In genomic region chr11:116463338-116463737, GRCm38 (mm10) we compare ENCODE assay signal across 15 mouse cellular contexts. TPM values are rescaled to one million over a fixed set of nuclear protein-coding genes. Genes with fewer than 3 reads are reported as not detected.
A peak's percentile ranks its signal among the peaks of the same experiment; 100 is the strongest.
DNase-seq lines count a peak whose midpoint lies in the region; ATAC-seq and TF ChIP-seq lines count a peak whose summit lies in the region.
"Had no signal": no experiment of that assay in that cellular context is flagged by ENCODE, and none has a peak within 500 bp of the region (broad histone marks: within the 10 kb centered on the region; RNA-seq: fewer than 3 reads in every experiment).

No protein-coding gene starts in this region.

- WGBS in heart, embryonic 12.5 days = 62% methylated on average over 5 of the region's 5 CpGs
- 51% methylated on average over 5 of the region's 5 CpGs for WGBS in liver, embryonic 12.5 days (ENCODE audit: insufficient replicate concordance)
- WGBS in stomach, embryonic 16.5 days = 59% methylated on average over 5 of the region's 5 CpGs
- WGBS in stomach, postnatal 0 days = 46% methylated on average over 5 of the region's 5 CpGs

- no peak overlapping the region for H3K27ac ChIP-seq in heart, embryonic 12.5 days (ENCODE audit: poor library complexity, severe bottlenecking)
- H3K27ac ChIP-seq in liver, embryonic 12.5 days = no peak overlapping the region
- H3K27ac ChIP-seq in stomach, embryonic 16.5 days (ENCODE audit: low read length) = no peak overlapping the region
- H3K27ac ChIP-seq in stomach, postnatal 0 days (replicated peaks) = no peak overlapping the region; the same call in 1 of the 2 replicates
- H3K27ac ChIP-seq: heart, embryonic 15.5 days; hindbrain, embryonic 15.5 days; kidney, embryonic 15.5 days had no signal

- no peak overlapping the region for H3K9ac ChIP-seq in heart, embryonic 12.5 days
- no peak overlapping the region for H3K9ac ChIP-seq in liver, embryonic 12.5 days
- peak overlapping the region; percentile 12; the same call in 1 of the 2 replicates for H3K9ac ChIP-seq in stomach, embryonic 16.5 days (ENCODE audit: low read length)
- no peak overlapping the region for H3K9ac ChIP-seq in stomach, postnatal 0 days (ENCODE audit: low read length)
- H3K9ac ChIP-seq: heart, embryonic 15.5 days; hindbrain, embryonic 15.5 days; kidney, embryonic 15.5 days had no signal

- peak; percentile 22; the same call in 1 of the 2 replicates for ATAC-seq in heart, embryonic 12.5 days (ENCODE audit: insufficient number of reproducible peaks, low FRiP score)
- 0 out of 2 replicates have a peak, but pooled peaks have one; percentile 15 for ATAC-seq in liver, embryonic 12.5 days
- peak; percentile 12; the same call in 1 of the 2 replicates for ATAC-seq in stomach, embryonic 16.5 days (ENCODE audit: insufficient read depth, low FRiP score)
- ATAC-seq in stomach, postnatal 0 days (ENCODE audit: low FRiP score, low TSS enrichment) = no peak; the same call in 1 of the 2 replicates

- H3K4me1 ChIP-seq in heart, embryonic 12.5 days (replicated peaks) = peaks cover 5% of the 10 kb centered on the region; the same call in 1 of the 2 replicates
- H3K4me1 ChIP-seq in liver, embryonic 12.5 days = peaks cover 6% of the 10 kb centered on the region
- no peaks in the 10 kb centered on the region for H3K4me1 ChIP-seq in stomach, embryonic 16.5 days (ENCODE audit: control insufficient read depth, insufficient read depth, low read length)
- no peaks in the 10 kb centered on the region for H3K4me1 ChIP-seq in stomach, postnatal 0 days (replicated peaks; ENCODE audit: control insufficient read depth, insufficient read depth)

- H3K9me3 ChIP-seq in heart, embryonic 12.5 days (replicated peaks) = no peaks in the 10 kb centered on the region
- no peaks in the 10 kb centered on the region for H3K9me3 ChIP-seq in liver, embryonic 12.5 days (replicated peaks)
- no peaks in the 10 kb centered on the region for H3K9me3 ChIP-seq in stomach, embryonic 16.5 days (replicated peaks; ENCODE audit: control insufficient read depth, low read length)
- no peaks in the 10 kb centered on the region for H3K9me3 ChIP-seq in stomach, postnatal 0 days (ENCODE audit: control insufficient read depth, low read length)
- H3K9me3 ChIP-seq: heart, embryonic 15.5 days; hindbrain, embryonic 15.5 days; kidney, embryonic 15.5 days had no signal

- H3K36me3 ChIP-seq in heart, embryonic 12.5 days = no peaks in the 10 kb centered on the region
- no peaks in the 10 kb centered on the region for H3K36me3 ChIP-seq in liver, embryonic 12.5 days
- H3K36me3 ChIP-seq in stomach, embryonic 16.5 days (ENCODE audit: control insufficient read depth, insufficient read depth, low read length) = no peaks in the 10 kb centered on the region
- H3K36me3 ChIP-seq in stomach, postnatal 0 days (ENCODE audit: control insufficient read depth, insufficient read depth, low read length) = no peaks in the 10 kb centered on the region
- H3K36me3 ChIP-seq: heart, embryonic 15.5 days; hindbrain, embryonic 15.5 days; kidney, embryonic 15.5 days had no signal

- no peak for TF ChIP-seq EP300 in stomach, postnatal 0 days (optimal IDR thresholded peaks at IDR 0.05)

- DNase-seq in heart, adult 8-10 months (ENCODE audit: low spot score) = no peak
- DNase-seq in liver = no peak
- no peak for DNase-seq in stomach, postnatal 0 days (ENCODE audit: low spot score)
- DNase-seq in left cerebral cortex, postnatal 36 days (ENCODE audit: low spot score in 2 of 2) = no peak
- DNase-seq in embryo, embryonic 10.5 days (ENCODE audit: low spot score) = no peak

- intact Hi-C loops in left cerebral cortex, postnatal 36 days (cut with DNase I) = loop anchor here (5.0 kb wide), 1 partner anchor 146 kb away; no protein-coding TSS in a partner anchor

- no peak for TF ChIP-seq CTCF in stomach, postnatal 0 days (IDR thresholded peaks at IDR 0.05; ENCODE audit: low read depth)

- H3K4me3 ChIP-seq in heart, embryonic 12.5 days = no peak overlapping the region
- no peak overlapping the region for H3K4me3 ChIP-seq in liver, embryonic 12.5 days
- no peak overlapping the region for H3K4me3 ChIP-seq in stomach, embryonic 16.5 days (replicated peaks; ENCODE audit: low read length)
- no peak overlapping the region for H3K4me3 ChIP-seq in stomach, postnatal 0 days (ENCODE audit: low read depth, low read length)
- H3K4me3 ChIP-seq: erythroblast, embryonic 14.5 days; heart, embryonic 15.5 days; hindbrain, embryonic 15.5 days; kidney, embryonic 15.5 days had no signal

- H3K4me2 ChIP-seq in heart, embryonic 12.5 days = no peak overlapping the region
- H3K4me2 ChIP-seq in liver, embryonic 12.5 days = no peak overlapping the region
- no peak overlapping the region for H3K4me2 ChIP-seq in stomach, embryonic 16.5 days (ENCODE audit: low read depth, low read length)
- no peak overlapping the region for H3K4me2 ChIP-seq in stomach, postnatal 0 days (replicated peaks; ENCODE audit: low read depth)
- H3K4me2 ChIP-seq: heart, embryonic 15.5 days; hindbrain, embryonic 15.5 days; kidney, embryonic 15.5 days had no signal

- H3K27me3 ChIP-seq in heart, embryonic 12.5 days (replicated peaks) = 0 out of 2 replicates have a peak, but pooled peaks cover 6% of the 10 kb centered on the region
- H3K27me3 ChIP-seq in liver, embryonic 12.5 days (replicated peaks) = peaks cover 17% of the 10 kb centered on the region
- H3K27me3 ChIP-seq in stomach, embryonic 16.5 days (ENCODE audit: control insufficient read depth, insufficient read depth, low read length) = no peaks in the 10 kb centered on the region
- no peaks in the 10 kb centered on the region for H3K27me3 ChIP-seq in stomach, postnatal 0 days (ENCODE audit: control insufficient read depth, insufficient read depth, low read length)
- H3K27me3 ChIP-seq: hindbrain, embryonic 15.5 days; kidney, embryonic 15.5 days had no signal

RNA-seq across cellular contexts. Expression of gene Qrich2, which starts 2.7 kb away (rescaled TPM):
- not detected in 2 replicates for polyA plus RNA-seq in heart, embryonic 12.5 days (2016; fragmentation: Nextera tagmentation; extraction: Ambion mirVana)
- total RNA-seq in heart, adult 8-10 months (2022) = under 1 TPM in 1 of 4 experiments, not detected in 3; 0.03 TPM
- not detected in 2 replicates for polyA plus RNA-seq in liver, embryonic 12.5 days (2016; fragmentation: Nextera tagmentation; extraction: Ambion mirVana)
- 0.20 and 0.53 TPM in 2 replicates for polyA plus RNA-seq in stomach, embryonic 16.5 days (2015; fragmentation: Nextera tagmentation; extraction: Ambion mirVana)
- 0.08 and 0.16 TPM in 2 replicates for polyA plus RNA-seq in stomach, postnatal 0 days (2015; fragmentation: Nextera tagmentation; extraction: Ambion mirVana)
- not detected for total RNA-seq in left cerebral cortex, postnatal 36 days (2021)
- total RNA-seq: adrenal gland, adult 18-20 months; gastrocnemius, adult 18-20 months had no signal
- polyA plus RNA-seq: erythroblast, embryonic 14.5 days; heart, embryonic 15.5 days; lung, embryonic 16.5 days had no signal

RNA-seq across cellular contexts. Expression of gene Ubald2, which starts 29.4 kb away (rescaled TPM):
- 33.7 and 34.2 TPM in 2 replicates for polyA plus RNA-seq in heart, embryonic 12.5 days (2016; fragmentation: Nextera tagmentation; extraction: Ambion mirVana)
- 10 to 100 TPM; 28.2 to 36.0 (median 32.7) TPM for total RNA-seq in heart, adult 8-10 months (2022)
- polyA plus RNA-seq in liver, embryonic 12.5 days (2016; fragmentation: Nextera tagmentation; extraction: Ambion mirVana) = 32.3 and 32.6 TPM in 2 replicates
- polyA plus RNA-seq in stomach, embryonic 16.5 days (2015; fragmentation: Nextera tagmentation; extraction: Ambion mirVana) = 30.2 and 34.8 TPM in 2 replicates
- 35.4 and 35.7 TPM in 2 replicates for polyA plus RNA-seq in stomach, postnatal 0 days (2015; fragmentation: Nextera tagmentation; extraction: Ambion mirVana)
- total RNA-seq in left cerebral cortex, postnatal 36 days (2021) = 10 to 100 TPM; 27.5 to 31.8 TPM

RNA-seq across cellular contexts. Expression of gene Prpsap1, which starts 30.7 kb away (rescaled TPM):
- 94.8 and 96.8 TPM in 2 replicates for polyA plus RNA-seq in heart, embryonic 12.5 days (2016; fragmentation: Nextera tagmentation; extraction: Ambion mirVana)
- total RNA-seq in heart, adult 8-10 months (2022) = 10 to 100 TPM; 24.5 to 29.9 (median 26.0) TPM
- 69.9 and 77.1 TPM in 2 replicates for polyA plus RNA-seq in liver, embryonic 12.5 days (2016; fragmentation: Nextera tagmentation; extraction: Ambion mirVana)
- 190 and 195 TPM in 2 replicates for polyA plus RNA-seq in stomach, embryonic 16.5 days (2015; fragmentation: Nextera tagmentation; extraction: Ambion mirVana)
- polyA plus RNA-seq in stomach, postnatal 0 days (2015; fragmentation: Nextera tagmentation; extraction: Ambion mirVana) = 94.0 and 97.1 TPM in 2 replicates
- 10 to 100 TPM; 68.5 to 91.5 TPM for total RNA-seq in left cerebral cortex, postnatal 36 days (2021)

RNA-seq across cellular contexts. Expression of gene Rnf157, which starts 50.5 kb away (rescaled TPM):
- polyA plus RNA-seq in heart, embryonic 12.5 days (2016; fragmentation: Nextera tagmentation; extraction: Ambion mirVana) = 11.0 and 12.3 TPM in 2 replicates
- total RNA-seq in heart, adult 8-10 months (2022) = 10 to 100 TPM in 2 of 4 experiments, 1 to 10 TPM in 2; 7.5 to 12.5 (median 9.4) TPM
- polyA plus RNA-seq in liver, embryonic 12.5 days (2016; fragmentation: Nextera tagmentation; extraction: Ambion mirVana) = 2.9 and 4.3 TPM in 2 replicates
- polyA plus RNA-seq in stomach, embryonic 16.5 days (2015; fragmentation: Nextera tagmentation; extraction: Ambion mirVana) = 5.2 TPM in 2 replicates
- 2.8 and 3.0 TPM in 2 replicates for polyA plus RNA-seq in stomach, postnatal 0 days (2015; fragmentation: Nextera tagmentation; extraction: Ambion mirVana)
- 100 to 1,000 TPM; 266 to 286 TPM for total RNA-seq in left cerebral cortex, postnatal 36 days (2021)
- polyA plus RNA-seq: erythroblast, embryonic 14.5 days had no signal
